Mouse (Mus musculus) neural tube, embryonic 15.5 days (tissue): ENCODE results near the gene Ankfy1. TPM values are rescaled to one million over a fixed set of nuclear protein-coding genes. Genes with fewer than 3 reads are reported as not detected.

Source experiments
- ATAC-seq: fragments of 200-750 bp; cut with Nextera tagmentation; 2 replicates; pipeline ENCODE4 v1.8.0; 2017; ENCODE audit warnings: mild to moderate bottlenecking, moderate TSS enrichment, moderate library complexity; ENCODE audit not compliant: low FRiP score
- H3K27ac ChIP-seq: fragments of 300-500 bp; sonication (generic); replicated peaks from 2 replicates; pipeline ENCODE4 v1.5.1; 2015; ENCODE audit warnings: mild to moderate bottlenecking, inconsistent platforms
- H3K27me3 ChIP-seq: fragments of 300-500 bp; sonication (generic); replicated peaks from 2 replicates; pipeline ENCODE4 v1.6.1; 2015; ENCODE audit warnings: inconsistent platforms
- H3K36me3 ChIP-seq: fragments of 300-500 bp; sonication (generic); 2 replicates; pipeline ENCODE4 v1.6.1; 2015; ENCODE audit warnings: inconsistent platforms
- H3K4me1 ChIP-seq: fragments of 300-500 bp; sonication (generic); 2 replicates; pipeline ENCODE4 v1.6.1; 2015; ENCODE audit warnings: inconsistent platforms
- H3K4me2 ChIP-seq: fragments of 300-500 bp; sonication (generic); 2 replicates; pipeline ENCODE4 v1.6.1; 2015; ENCODE audit warnings: inconsistent platforms, mild to moderate bottlenecking, moderate library complexity
- H3K4me3 ChIP-seq: fragments of 300-500 bp; sonication (generic); replicated peaks from 2 replicates; pipeline ENCODE4 v1.5.1; 2015; ENCODE audit warnings: mild to moderate bottlenecking, inconsistent platforms
- H3K9ac ChIP-seq: fragments of 300-500 bp; sonication (generic); replicated peaks from 2 replicates; pipeline ENCODE4 v1.6.1; 2015; ENCODE audit warnings: mild to moderate bottlenecking, inconsistent platforms
- H3K9me3 ChIP-seq: fragments of 300-500 bp; sonication (generic); replicated peaks from 2 replicates; pipeline ENCODE4 v1.6.1; 2016; ENCODE audit warnings: inconsistent platforms
- WGBS: fragments of 180-500 bp; shearing (Covaris S2); methylation state at CpG from one replicate; pipeline ENCODE4 v1.1.7; 2015; ENCODE audit warnings: mixed read lengths; 5-methylcytosine and 5-hydroxymethylcytosine counted together
- microRNA-seq: library from miRNA; unstranded; fragments of <30 nt; microRNA quantifications from one replicate; pipeline ENCODE4, GENCODE M21; 2017
- polyA plus RNA-seq: library from polyadenylated mRNA; unstranded; fragments of >200 nt; fragmentation: Nextera tagmentation; extraction: Ambion mirVana; gene quantifications from 2 replicates; pipeline ENCODE4 v1.2.1, GENCODE M21; 2015

Gene Ankfy1
- polyA plus RNA-seq, 1 experiment from 2014 or later: 19.7 TPM

GRCm38 (mm10) chr11:72816859-72817258 lies 127.1 kb downstream of the Ankfy1 start:
- WGBS: 81% methylated on average over 1 of the region's 1 CpGs
- H3K27ac ChIP-seq: no peak overlapping the region

GRCm38 (mm10) chr11:72818067-72818466 lies 128.3 kb downstream of the Ankfy1 start:
- no peak overlapping the region for H3K4me3 ChIP-seq
- peaks cover 35% of the 10 kb centered on the region for H3K36me3 ChIP-seq
- H3K9ac ChIP-seq: no peak overlapping the region
- H3K27me3 ChIP-seq: no peaks in the 10 kb centered on the region
- H3K27ac ChIP-seq: no peak overlapping the region
- no peak for ATAC-seq
- H3K4me1 ChIP-seq: no peaks in the 10 kb centered on the region
- no peak overlapping the region for H3K4me2 ChIP-seq
- H3K9me3 ChIP-seq: no peaks in the 10 kb centered on the region
- 91% methylated on average over 7 of the region's 7 CpGs for WGBS

More at GRCm38 (mm10) chr11:72816859-72817258, 127.1 kb downstream of the Ankfy1 start:
- H3K9ac ChIP-seq: no peak overlapping the region
- H3K9me3 ChIP-seq: no peaks in the 10 kb centered on the region
- no peak overlapping the region for H3K4me2 ChIP-seq
- H3K4me1 ChIP-seq: no peaks in the 10 kb centered on the region
- no peak for ATAC-seq
- H3K36me3 ChIP-seq: peaks cover 25% of the 10 kb centered on the region
- H3K27me3 ChIP-seq: no peaks in the 10 kb centered on the region
- no peak overlapping the region for H3K4me3 ChIP-seq

DNA sequence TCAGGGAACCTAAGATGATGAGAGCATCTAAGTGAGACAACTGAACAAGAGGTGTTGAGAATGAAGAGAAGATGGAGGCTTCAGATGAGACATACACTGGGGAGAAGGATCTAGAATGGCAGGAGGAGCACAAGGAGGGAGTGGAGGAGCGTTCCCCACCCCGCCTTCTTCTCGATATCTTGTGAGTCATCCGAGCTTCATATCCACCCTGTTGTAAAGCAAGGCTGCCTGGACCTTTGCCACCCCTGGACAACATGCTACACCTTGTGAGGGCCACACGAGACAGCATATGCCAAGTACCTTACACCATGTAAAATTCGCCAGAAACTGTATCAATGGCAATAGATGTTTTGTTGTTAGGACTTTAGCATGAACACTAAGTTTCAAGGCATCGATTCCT lies 131.2 kb downstream of the Ankfy1 start:
- H3K27me3 ChIP-seq: no peaks in the 10 kb centered on the region
- H3K4me1 ChIP-seq: no peaks in the 10 kb centered on the region
- WGBS: 93% methylated on average over 7 of the region's 7 CpGs
- no peak overlapping the region for H3K4me2 ChIP-seq
- no peak overlapping the region for H3K4me3 ChIP-seq
- no peaks in the 10 kb centered on the region for H3K9me3 ChIP-seq
- no peak for ATAC-seq
- no peak overlapping the region for H3K27ac ChIP-seq
- H3K9ac ChIP-seq: no peak overlapping the region
- H3K36me3 ChIP-seq: peaks cover 60% of the 10 kb centered on the region

Small RNAs within 50 kb of the gene (microRNA-seq; reads per million reads assigned to microRNA genes)
- not detected for gene Gm25678

Other genes with a start within 250 kb of the Ankfy1 start
- 63.1 and 82.7 TPM in 2 replicates for gene Mybbp1a, start 248.7 kb upstream of the Ankfy1 start, polyA plus RNA-seq
- gene Spns2, start 200.1 kb upstream of the Ankfy1 start, polyA plus RNA-seq: 9.4 and 12.6 TPM in 2 replicates
- 0.06 and 1.1 TPM in 2 replicates for gene Spns3, start 139.5 kb upstream of the Ankfy1 start, polyA plus RNA-seq
- 76.2 and 77.3 TPM in 2 replicates for gene Ube2g1, start 82.7 kb upstream of the Ankfy1 start, polyA plus RNA-seq
- 8.4 and 9.0 TPM in 2 replicates for gene Cyb5d2, start 106.1 kb downstream of the Ankfy1 start, polyA plus RNA-seq
- 12.7 and 12.8 TPM in 2 replicates for gene Zzef1, start 106.2 kb downstream of the Ankfy1 start, polyA plus RNA-seq